Mouse (Mus musculus) spleen, adult 2 months (tissue): Measurements from ENCODE around the gene Mylk4. TPM values are rescaled to one million over a fixed set of nuclear protein-coding genes. Genes with fewer than 3 reads are reported as not detected.

ENCODE experiments used
- DNase-seq, 2 experiments: peaks; one replicate each; pipeline versions ENCODE4 v3.0.0 to v3.0.0-alpha.2; 2012 to 2021; ENCODE audit warnings: low spot score in 2 of 2, low read depth in 1 of 2
- H3K27ac ChIP-seq: fragments of 200-500 bp; 2 replicates; pipeline ENCODE4 v1.5.1; 2012; ENCODE audit warnings: low read length, inconsistent platforms; ENCODE audit not compliant: insufficient read depth
- H3K27me3 ChIP-seq: fragments of 200-500 bp; 2 replicates; pipeline ENCODE4 v1.6.1; 2012; ENCODE audit warnings: mild to moderate bottlenecking, moderate library complexity, low read length, inconsistent platforms; ENCODE audit not compliant: control insufficient read depth, insufficient read depth
- H3K36me3 ChIP-seq: fragments of 200-500 bp; 2 replicates; pipeline ENCODE4 v1.6.1; 2012; ENCODE audit warnings: mild to moderate bottlenecking, low read length, inconsistent platforms; ENCODE audit not compliant: control insufficient read depth, insufficient read depth
- H3K4me1 ChIP-seq: fragments of 200-500 bp; 2 replicates; pipeline ENCODE4 v1.6.1; 2011; ENCODE audit warnings: inconsistent platforms; ENCODE audit not compliant: control insufficient read depth, insufficient read depth, insufficient read length
- H3K4me3 ChIP-seq: fragments of 200-500 bp; 2 replicates; pipeline ENCODE4 v1.5.1; 2011; ENCODE audit warnings: mild to moderate bottlenecking, inconsistent platforms; ENCODE audit not compliant: insufficient read depth, insufficient read length; ENCODE audit errors: extremely low read depth
- CTCF ChIP-seq: fragments of 200-500 bp; IDR thresholded peaks from 2 replicates; pipeline ENCODE4 v1.5.1; 2011; ENCODE audit warnings: mild to moderate bottlenecking, inconsistent platforms; ENCODE audit not compliant: insufficient read depth, insufficient read length, insufficient replicate concordance; ENCODE audit errors: extremely low read depth
- POLR2A ChIP-seq: fragments of 200-500 bp; IDR thresholded peaks from 2 replicates; pipeline ENCODE4 v1.6.1; 2011; ENCODE audit warnings: low read depth, low read length, inconsistent platforms
- WGBS: fragments of 180-500 bp; shearing (Covaris S2); methylation state at CpG from one replicate; pipeline ENCODE4 v1.1.7; 2018; 5-methylcytosine and 5-hydroxymethylcytosine counted together
- polyA plus RNA-seq: library from polyadenylated mRNA; depleted of rRNA; stranded (reverse); fragments of >200 nt; gene quantifications from 2 replicates; pipeline ENCODE4 v1.2.3, GENCODE M21; 2012

Gene Mylk4
- polyA plus RNA-seq, 1 experiment = not detected

- Histone ChIP-seq H3K27ac (no peak overlapping the region), H3K4me1 (no peaks in the 10 kb centered on the region), H3K36me3 (no peaks in the 10 kb centered on the region), H3K27me3 (no peaks in the 10 kb centered on the region), H3K4me3 (no peak overlapping the region)
- DNase-seq = no peak
- no peak for TF ChIP-seq CTCF
- TF ChIP-seq POLR2A = no peak
- WGBS = 75% methylated on average over 5 of the region's 5 CpGs
Measured at GRCm38 (mm10) chr13:32678998-32679397, 104.8 kb downstream of the Mylk4 start.

DNA sequence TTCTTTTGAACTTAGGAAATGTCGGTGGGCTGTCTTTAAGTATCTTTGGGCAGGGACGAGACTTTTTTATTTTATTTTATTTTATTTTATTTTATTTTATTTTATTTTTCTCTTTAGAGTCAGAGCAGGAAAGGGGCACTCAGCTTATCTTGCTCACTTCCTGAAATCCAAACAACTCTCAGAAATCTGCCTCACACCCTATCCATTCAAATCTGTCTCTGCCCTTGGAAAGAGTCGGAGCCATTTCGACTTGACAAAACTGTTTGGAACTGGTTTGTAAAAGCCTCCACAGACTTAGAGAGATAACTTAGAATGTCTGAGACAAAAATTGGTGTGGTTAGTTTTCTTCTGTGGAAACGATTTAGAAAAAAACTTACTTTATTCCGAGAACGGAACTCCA lies 113.0 kb downstream of the Mylk4 start:
- Histone ChIP-seq H3K27ac (no peak overlapping the region), H3K4me3 (no peak overlapping the region), H3K27me3 (no peaks in the 10 kb centered on the region), H3K36me3 (no peaks in the 10 kb centered on the region), H3K4me1 (peaks cover 2% of the 10 kb centered on the region; the same call in 1 of the 2 replicates)
- TF ChIP-seq CTCF = no peak
- no peak for TF ChIP-seq POLR2A
- DNase-seq = no peak
- 33% methylated on average over 7 of the region's 7 CpGs for WGBS

DNA sequence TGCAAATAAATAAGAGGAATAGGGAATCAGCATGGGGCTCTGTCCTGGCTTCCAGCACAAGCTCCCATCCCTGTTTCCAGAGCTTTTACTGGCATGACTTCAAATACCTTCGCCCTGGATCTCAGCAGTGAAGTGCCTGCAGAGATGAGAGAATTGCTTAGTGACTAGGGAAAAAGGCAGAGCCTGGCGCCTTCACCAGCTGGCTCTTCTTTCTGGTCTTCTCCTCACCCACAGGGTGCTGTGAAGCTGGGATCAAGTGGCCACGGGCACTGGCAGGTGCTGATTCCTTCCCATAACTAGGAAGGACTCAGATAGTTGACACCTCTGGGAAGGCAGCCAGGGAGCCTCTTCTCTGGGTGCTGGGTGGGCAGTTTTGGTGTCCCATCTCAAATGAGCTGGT lies 115.5 kb downstream of the Mylk4 start:
- Histone ChIP-seq H3K27me3 (no peaks in the 10 kb centered on the region), H3K27ac (no peak overlapping the region), H3K4me3 (no peak overlapping the region), H3K4me1 (peaks cover 2% of the 10 kb centered on the region; the same call in 1 of the 2 replicates), H3K36me3 (no peaks in the 10 kb centered on the region)
- DNase-seq = no peak
- no peak for TF ChIP-seq CTCF
- WGBS = 82% methylated on average over 3 of the region's 3 CpGs

- Histone ChIP-seq H3K27ac (no peak overlapping the region), H3K36me3 (no peaks in the 10 kb centered on the region), H3K27me3 (no peaks in the 10 kb centered on the region), H3K4me1 (peaks cover 2% of the 10 kb centered on the region; the same call in 1 of the 2 replicates), H3K4me3 (no peak overlapping the region)
- WGBS = 91% methylated on average over 4 of the region's 4 CpGs
- TF ChIP-seq POLR2A = no peak
- no peak for TF ChIP-seq CTCF
- no peak for DNase-seq
Measured at GRCm38 (mm10) chr13:32667386-32667785, 116.4 kb downstream of the Mylk4 start.

DNA sequence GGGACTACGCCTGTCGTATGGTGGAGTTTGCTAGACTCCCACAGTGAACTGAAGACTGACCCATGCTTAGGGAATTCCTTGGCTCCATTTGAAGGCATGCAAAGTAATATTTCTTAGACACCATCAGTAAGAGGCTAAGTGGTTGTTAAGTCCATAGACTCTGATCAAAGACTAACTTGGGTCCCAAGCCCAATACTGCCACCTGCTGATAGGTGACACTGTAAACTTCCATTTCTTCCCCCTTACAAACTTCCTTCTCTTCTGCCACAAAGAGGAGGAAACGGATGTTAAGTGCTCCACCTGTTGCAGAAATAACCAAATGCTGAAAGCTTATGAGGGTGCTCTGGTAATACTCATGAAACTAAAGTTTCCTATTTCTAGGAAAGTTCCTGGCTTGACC lies 121.7 kb downstream of the Mylk4 start:
- no peaks in the 10 kb centered on the region for H3K36me3 ChIP-seq
- WGBS = 66% methylated on average over 3 of the region's 3 CpGs
- no peaks in the 10 kb centered on the region for H3K27me3 ChIP-seq
- H3K4me1 ChIP-seq = 0 out of 2 replicates have a peak, but pooled peaks cover 2% of the 10 kb centered on the region
- no peak overlapping the region for H3K4me3 ChIP-seq
- peak; percentile 14 to 15 for DNase-seq
- no peak overlapping the region for H3K27ac ChIP-seq
- TF ChIP-seq POLR2A (no peak), CTCF (peak; percentile 18; the same call in 1 of the 2 replicates)

GRCm38 (mm10) chr13:32660294-32660693 lies 123.5 kb downstream of the Mylk4 start:
- TF ChIP-seq CTCF = no peak
- TF ChIP-seq POLR2A = no peak
- Histone ChIP-seq H3K36me3 (no peaks in the 10 kb centered on the region), H3K4me3 (no peak overlapping the region), H3K27me3 (no peaks in the 10 kb centered on the region), H3K4me1 (0 out of 2 replicates have a peak, but pooled peaks cover 2% of the 10 kb centered on the region), H3K27ac (no peak overlapping the region)
- DNase-seq = no peak
- WGBS = 10% methylated on average over 4 of the region's 4 CpGs

- H3K4me1 ChIP-seq = 0 out of 2 replicates have a peak, but pooled peaks cover 2% of the 10 kb centered on the region
- 90% methylated on average over 5 of the region's 5 CpGs for whole genome bisulfite sequencing
- TF ChIP-seq POLR2A (no peak), CTCF (no peak)
- H3K36me3 ChIP-seq = no peaks in the 10 kb centered on the region
- DNase-seq = no peak
- H3K27me3 ChIP-seq = no peaks in the 10 kb centered on the region
- H3K27ac ChIP-seq = no peak overlapping the region
- no peak overlapping the region for H3K4me3 ChIP-seq
Measured at GRCm38 (mm10) chr13:32659271-32659670, 124.5 kb downstream of the Mylk4 start.
